Mouse (Mus musculus) left cerebral cortex, adult 18-20 months (tissue): ENCODE measurements at regions not wholly inside any gene's neighbourhood (a gene's known extent, or its start where the extent isn't known, plus 50 kb on each side); places are given as distances from the start of the nearest gene placed in this dataset.

Source experiments
- DNase-seq, 2 experiments: peaks; one replicate each; pipeline ENCODE4 v3.0.0; 2021 to 2022; ENCODE audit warnings: low spot score in 2 of 2, mixed read lengths in 1 of 2

DNA sequence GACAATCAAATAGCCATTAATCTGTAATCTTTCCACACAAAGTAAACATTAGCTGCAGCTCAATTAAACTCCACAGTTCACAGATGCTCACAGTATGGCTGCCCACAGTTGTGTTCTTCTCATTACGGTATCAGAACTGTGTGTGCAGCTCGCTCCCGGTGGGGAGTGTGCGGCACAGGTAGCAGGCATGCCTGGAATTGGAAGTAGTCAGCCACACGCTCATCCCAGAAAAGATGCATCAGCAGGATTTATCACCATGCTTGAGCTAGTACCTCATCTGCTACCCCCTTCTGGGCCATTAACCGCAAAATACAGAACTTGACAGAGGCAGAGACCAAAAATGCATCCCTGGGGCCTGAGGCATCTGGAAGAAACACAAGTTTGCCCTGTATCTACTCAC, 437.8 kb downstream of the Adam3 start:
- DNase-seq: no peak

GRCm38 (mm10) chr8:24284966-24285365, 440.7 kb downstream of the Adam3 start:
- no peak for DNase-seq

- no peak for DNase-seq
Measured at GRCm38 (mm10) chr8:24283901-24284405, 441.7 kb downstream of the Adam3 start.

GRCm38 (mm10) chr8:24280296-24280695, 445.4 kb downstream of the Adam3 start:
- no peak for DNase-seq

DNA sequence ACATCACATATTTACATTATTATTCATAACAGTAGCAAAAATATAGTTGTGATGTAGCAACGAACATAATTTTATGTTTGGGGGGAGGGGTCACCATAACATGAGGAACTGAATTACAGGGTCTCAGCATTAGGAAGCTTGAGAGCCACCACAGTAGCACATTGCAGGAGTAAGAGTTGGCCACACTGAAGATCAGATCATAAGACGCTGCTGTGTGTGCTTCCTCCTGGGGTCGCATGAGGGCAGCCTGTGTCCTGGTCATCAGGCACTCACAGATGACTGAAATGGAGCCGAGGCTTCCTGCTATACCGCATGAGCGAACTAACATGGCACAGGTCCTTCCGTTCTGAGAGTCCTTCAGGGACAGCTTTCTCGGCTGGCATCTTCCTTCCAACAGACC, 447.3 kb downstream of the Adam3 start:
- no peak for DNase-seq

- no peak for DNase-seq
Measured at GRCm38 (mm10) chr8:24261359-24261758, 464.3 kb downstream of the Adam3 start.

- no peak for DNase-seq
Measured at GRCm38 (mm10) chr8:24258622-24259021, 467.0 kb downstream of the Adam3 start.

DNA sequence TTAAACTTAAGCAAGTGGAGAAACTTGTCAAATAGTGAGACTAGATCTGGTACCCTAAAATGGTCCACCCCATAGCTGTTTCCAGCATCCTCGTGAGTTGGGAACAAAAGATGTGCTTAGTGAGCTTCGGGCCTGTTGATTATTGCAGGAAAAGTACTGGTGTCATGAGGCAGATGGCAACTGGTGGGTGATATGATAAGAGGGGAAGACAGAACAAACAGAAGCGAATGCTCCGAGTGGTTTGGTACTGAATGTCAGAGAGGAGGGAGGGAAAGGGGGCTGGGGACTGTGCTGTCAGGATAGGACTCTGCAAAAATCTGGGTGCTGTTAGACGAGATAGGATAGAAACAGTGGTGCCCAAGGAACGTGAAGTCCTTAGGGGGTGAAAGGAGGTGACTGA, 483.4 kb downstream of the Adam3 start:
- DNase-seq: no peak

GRCm38 (mm10) chr8:24240211-24240983, 485.3 kb downstream of the Adam3 start:
- DNase-seq: no peak

- DNase-seq: no peak
Measured at GRCm38 (mm10) chr8:24234981-24235380, 490.7 kb downstream of the Adam3 start.

- DNase-seq: peak; percentile 76 to 87
Measured at GRCm38 (mm10) chr8:24228148-24228547, 497.5 kb downstream of the Adam3 start.

DNA sequence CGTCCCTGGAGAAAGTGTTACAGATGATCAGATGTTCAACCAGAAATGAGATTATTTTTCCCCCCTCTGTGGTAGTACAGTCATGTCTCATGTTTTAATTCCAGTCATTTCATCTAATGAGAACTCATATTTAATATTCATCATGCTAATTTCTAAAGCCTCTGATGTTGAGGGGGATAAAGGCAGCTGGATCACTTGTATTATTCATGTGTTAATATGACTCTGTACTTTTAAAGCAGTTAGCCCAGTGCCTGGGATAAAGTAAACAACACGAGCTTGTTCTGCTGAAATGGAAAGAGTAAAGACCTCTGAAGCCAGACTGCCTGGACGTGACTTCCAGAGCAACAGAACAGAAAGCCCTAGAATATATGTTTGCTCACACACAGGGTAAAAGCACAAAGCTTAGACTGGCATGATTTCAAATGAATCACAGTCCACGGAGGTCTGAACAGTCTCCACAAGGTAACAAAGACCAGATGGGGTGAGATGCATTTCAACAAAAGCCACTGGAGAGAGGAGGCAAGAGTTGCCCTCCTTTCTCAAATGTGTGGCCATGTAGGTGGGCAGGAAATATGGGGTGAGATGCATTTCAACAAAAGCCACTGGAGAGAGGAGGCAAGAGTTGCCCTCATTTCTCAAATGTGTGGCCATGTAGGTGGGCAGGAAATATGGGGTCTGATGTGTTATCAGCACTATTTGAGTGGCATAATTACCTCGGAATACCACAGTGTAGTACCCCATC, 498.1 kb downstream of the Adam3 start:
- no peak for DNase-seq

DNA sequence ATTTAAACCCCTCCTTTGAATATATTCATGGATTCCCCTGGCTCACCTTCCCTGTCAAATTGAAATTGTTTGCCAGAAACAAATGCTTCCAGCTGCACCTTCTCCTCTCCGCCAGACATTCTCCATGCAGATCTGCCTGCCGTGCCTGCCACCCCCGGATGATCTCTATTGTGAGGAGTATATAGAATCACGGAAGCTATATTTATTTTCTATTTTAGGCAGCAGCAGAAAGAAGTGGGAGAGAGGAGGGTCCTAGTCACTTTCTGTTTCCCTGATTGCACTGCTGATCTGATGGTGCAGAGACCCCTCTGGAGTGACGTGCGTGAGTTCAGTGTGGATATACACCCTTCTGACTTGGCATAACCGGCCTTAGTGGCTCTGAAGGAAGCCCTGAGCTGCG, 505.4 kb downstream of the Adam3 start:
- peak; percentile 32 to 49 for DNase-seq

DNA sequence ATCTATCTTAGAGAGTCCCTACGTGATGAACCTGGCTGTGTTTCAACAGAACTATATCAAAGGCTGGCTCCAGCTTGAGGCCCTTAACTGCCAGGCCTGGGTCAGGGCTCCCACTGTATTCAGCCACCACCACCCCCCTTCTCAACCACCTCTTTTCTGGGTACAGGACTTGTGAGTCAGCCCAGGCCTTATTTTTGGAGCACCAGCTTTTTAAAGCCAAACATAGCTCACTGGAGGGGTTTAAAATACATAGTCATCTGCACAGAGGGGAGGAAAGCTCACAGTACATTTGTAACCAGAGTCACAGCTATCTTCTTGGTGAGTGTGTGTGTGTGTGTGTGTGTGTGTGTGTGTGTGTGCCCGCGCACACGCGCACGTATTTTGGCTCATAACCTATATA, 509.0 kb downstream of the Adam3 start:
- DNase-seq: peak; percentile 46 to 56

- no peak for DNase-seq
Measured at GRCm38 (mm10) chr8:24215510-24216138, 510.0 kb downstream of the Adam3 start.

- DNase-seq: peak; percentile 51 to 56
Measured at GRCm38 (mm10) chr8:24214315-24214714, 511.3 kb downstream of the Adam3 start.

DNA sequence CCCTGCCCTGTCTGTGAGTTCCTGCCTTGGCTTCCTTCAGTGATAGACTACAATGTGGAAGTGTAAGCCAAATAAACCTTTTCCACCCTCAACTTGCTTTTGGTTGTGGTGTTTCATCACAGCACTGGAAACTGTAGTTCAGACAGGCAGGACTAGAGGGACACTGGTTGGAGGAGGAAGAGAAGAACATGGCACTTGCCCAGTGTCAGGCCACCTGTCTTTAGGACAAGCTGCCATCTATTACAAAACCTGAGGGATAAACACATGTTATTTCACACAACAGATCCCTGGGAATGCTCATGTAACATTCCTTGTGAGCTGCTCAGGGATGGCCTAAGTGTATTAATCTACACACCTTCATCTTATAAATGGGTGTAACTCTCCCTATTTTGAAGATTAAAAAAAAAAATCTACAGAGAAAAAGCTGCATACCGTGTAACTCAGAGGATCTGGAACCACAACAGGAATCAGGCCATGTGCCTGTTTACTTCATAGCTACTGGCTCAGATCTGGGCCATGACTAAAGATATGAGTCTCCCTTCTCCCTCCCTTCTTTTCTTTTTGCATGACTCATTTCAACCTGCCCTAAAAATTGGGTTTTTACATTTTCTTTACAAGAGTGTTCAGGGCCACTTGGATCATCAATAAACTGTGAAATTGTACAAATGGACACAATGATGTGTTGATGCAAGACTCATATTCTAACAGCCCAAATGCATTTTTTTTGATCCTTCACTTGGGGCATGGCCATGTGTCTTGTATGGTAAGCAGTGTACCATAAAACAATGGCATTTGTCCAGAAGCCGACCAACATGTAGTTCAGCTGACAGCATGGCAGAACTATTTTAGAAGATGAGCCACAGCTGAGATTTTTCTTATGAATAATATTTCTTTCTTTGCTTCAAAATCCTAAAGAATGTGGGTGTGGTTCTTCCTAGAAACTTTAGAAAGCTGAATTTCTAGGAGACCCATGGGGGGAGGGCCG, 513.1 kb downstream of the Adam3 start:
- DNase-seq: no peak

DNA sequence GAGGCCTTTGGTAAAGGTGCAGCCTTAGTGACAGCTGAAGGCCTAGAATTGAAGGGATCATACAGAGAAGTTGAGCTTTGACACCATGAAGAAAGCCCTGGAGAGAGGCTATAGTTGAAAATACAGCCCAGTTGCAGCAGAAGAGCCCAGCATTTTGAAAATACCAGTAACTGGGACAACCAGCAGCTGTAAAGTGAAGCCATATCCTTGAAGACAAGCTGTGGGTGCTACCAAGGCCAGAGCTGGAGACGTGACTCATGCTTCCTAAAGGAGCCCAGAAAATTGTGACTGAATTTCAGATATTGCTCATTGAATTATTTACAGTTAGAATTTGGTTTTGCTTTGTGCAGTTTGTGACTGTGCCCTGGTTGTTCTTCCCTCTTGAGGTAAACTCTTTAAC, 514.6 kb downstream of the Adam3 start:
- DNase-seq: no peak
